Mouse (Mus musculus): ENCODE results near the gene Gpr137b. TPM values are rescaled to one million over a fixed set of nuclear protein-coding genes. Genes with fewer than 3 reads are reported as not detected.
A peak's percentile ranks its signal among the peaks of the same experiment; 100 is the strongest.
"Not testable (repeated sequence)": the region's sequence is repeated elsewhere in the genome, so short reads cannot be mapped to it uniquely, and the experiment has no call there.

The Gpr137b gene
- 27.5 and 28.5 TPM in 2 replicates for polyA plus RNA-seq (2014; fragmentation: Nextera tagmentation; extraction: Ambion mirVana)

DNA sequence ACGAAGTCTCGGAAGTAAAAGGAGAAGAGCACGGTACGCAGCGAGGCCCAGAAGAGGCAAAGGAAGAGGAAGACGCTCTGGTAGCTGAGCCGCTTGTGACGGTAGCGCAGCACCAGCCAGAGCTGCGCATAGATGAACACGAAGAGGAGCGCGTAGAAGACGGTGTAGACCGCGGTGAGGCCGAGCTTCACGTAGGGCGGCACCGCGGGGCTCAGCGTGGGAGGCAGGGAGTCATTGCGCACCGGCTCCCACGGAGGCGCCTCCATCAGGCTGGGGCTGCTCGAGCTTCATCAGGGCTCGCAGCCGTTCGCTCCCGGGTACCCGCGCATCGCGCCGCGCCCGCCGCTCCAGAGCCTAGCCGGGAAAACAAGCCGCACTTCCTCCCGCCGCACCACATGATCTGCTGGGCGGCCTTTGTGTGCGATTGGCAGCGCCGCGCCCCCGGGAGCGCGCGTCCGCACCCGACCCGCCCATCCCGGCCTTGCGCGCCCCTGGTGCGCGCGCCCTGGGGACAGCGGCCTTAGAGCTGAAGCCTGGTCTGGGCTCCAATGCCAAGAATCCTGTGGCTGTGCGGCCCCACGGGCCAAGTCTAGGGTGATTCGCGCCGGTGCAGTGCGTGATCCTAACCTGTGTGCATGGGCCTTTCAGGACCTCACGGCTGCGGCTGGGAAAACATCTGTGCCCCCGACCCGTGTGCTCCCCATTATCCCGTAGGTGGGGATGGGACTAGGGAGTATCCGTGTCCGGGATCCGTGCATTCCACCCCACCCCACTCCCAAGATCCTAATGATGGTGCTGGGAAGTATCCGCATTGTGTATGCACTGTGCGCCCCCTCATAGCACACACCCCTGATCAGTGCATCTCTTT lies at the start of gene Gpr137b:
Gpr137b (minus strand) TSS at position 787 of the 868 bp plus-strand sequence.
- H3K4me1 ChIP-seq (ENCODE audit: control insufficient read depth, insufficient read depth, low read length); H3K36me3 ChIP-seq (ENCODE audit: control insufficient read depth, insufficient read depth, low read length); H3K9me3 ChIP-seq (ENCODE audit: control insufficient read depth, low read length); H3K27me3 ChIP-seq (ENCODE audit: control insufficient read depth, insufficient read depth, low read length): not testable (repeated sequence)
- ATAC-seq (ENCODE audit: low FRiP score, low TSS enrichment) (peak; percentile 90), DNase-seq (peak; percentile 77)
- Histone ChIP-seq H3K4me3 (replicated peaks; ENCODE audit: low read depth, low read length) (peak within 1 kb of the TSS; percentile 39), H3K9ac (replicated peaks; ENCODE audit: low read length) (peak within 1 kb of the TSS; percentile 51; the same call in 1 of the 2 replicates), H3K27ac (replicated peaks; ENCODE audit: low read depth, low read length) (peak within 1 kb of the TSS; percentile 70; the same call in 1 of the 2 replicates), H3K4me2 (ENCODE audit: low read length) (peak within 1 kb of the TSS; percentile 49)
- under 1% methylated on average over 52 of the region's 78 CpGs for WGBS

GRCm38 (mm10) chr13:13438112-13438953 lies 44.5 kb upstream of the Gpr137b start:
- not testable (repeated sequence) for H3K9me3 ChIP-seq (ENCODE audit: control insufficient read depth, low read length); H3K4me1 ChIP-seq (ENCODE audit: control insufficient read depth, insufficient read depth, low read length); DNase-seq; H3K4me2 ChIP-seq (ENCODE audit: low read length); H3K27me3 ChIP-seq (ENCODE audit: control insufficient read depth, insufficient read depth, low read length); H3K36me3 ChIP-seq (ENCODE audit: control insufficient read depth, insufficient read depth, low read length); H3K9ac ChIP-seq (replicated peaks; ENCODE audit: low read length); H3K27ac ChIP-seq (replicated peaks; ENCODE audit: low read depth, low read length); H3K4me3 ChIP-seq (replicated peaks; ENCODE audit: low read depth, low read length)
- peak; percentile 5; the same call in 1 of the 2 replicates for ATAC-seq (ENCODE audit: low FRiP score, low TSS enrichment)
- 8% methylated on average over 13 of the region's 28 CpGs for WGBS

DNA sequence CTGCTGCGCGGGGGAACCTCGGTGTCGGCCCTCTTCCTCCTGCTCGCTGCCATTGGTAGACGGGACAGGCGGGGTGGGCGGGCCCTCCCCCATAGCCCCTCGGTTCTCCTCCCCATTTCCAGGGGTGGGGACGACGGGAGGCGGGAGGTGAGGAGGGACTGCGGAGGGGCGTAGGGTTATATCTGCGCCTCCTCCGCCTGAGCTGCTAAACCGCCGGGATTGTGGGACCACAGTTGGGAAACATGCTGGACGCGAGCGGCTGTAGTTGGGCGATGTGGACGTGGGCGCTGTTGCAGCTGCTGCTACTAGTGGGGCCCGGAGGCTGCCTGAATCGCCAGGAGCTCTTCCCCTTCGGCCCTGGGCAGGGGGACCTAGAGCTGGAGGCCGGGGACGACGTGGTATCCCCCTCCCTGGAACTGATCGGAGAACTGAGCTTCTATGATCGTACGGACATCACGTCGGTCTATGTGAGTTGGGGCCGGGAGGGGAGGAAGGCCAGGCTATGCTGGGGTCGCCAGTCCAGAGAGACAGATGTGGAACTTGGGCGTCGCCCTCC lies 43.7 kb upstream of the Gpr137b start, which contains the start of gene Nid1:
Nid1 (plus strand) TSS at position 92 of the 556 bp plus-strand sequence.
- Histone ChIP-seq H3K4me3 (replicated peaks; ENCODE audit: low read depth, low read length) (0 out of 2 replicates have a peak within 1 kb of the TSS, but pooled peaks have one; percentile 18), H3K4me2 (ENCODE audit: low read length) (peak within 1 kb of the TSS; percentile 37)
- not testable (repeated sequence) for H3K27me3 ChIP-seq (ENCODE audit: control insufficient read depth, insufficient read depth, low read length); H3K9me3 ChIP-seq (ENCODE audit: control insufficient read depth, low read length); DNase-seq; H3K27ac ChIP-seq (replicated peaks; ENCODE audit: low read depth, low read length); H3K36me3 ChIP-seq (ENCODE audit: control insufficient read depth, insufficient read depth, low read length); H3K4me1 ChIP-seq (ENCODE audit: control insufficient read depth, insufficient read depth, low read length); H3K9ac ChIP-seq (replicated peaks; ENCODE audit: low read length)
- 2% methylated on average over 21 of the region's 39 CpGs for WGBS
- peak; percentile 36 for ATAC-seq (ENCODE audit: low FRiP score, low TSS enrichment)

DNA sequence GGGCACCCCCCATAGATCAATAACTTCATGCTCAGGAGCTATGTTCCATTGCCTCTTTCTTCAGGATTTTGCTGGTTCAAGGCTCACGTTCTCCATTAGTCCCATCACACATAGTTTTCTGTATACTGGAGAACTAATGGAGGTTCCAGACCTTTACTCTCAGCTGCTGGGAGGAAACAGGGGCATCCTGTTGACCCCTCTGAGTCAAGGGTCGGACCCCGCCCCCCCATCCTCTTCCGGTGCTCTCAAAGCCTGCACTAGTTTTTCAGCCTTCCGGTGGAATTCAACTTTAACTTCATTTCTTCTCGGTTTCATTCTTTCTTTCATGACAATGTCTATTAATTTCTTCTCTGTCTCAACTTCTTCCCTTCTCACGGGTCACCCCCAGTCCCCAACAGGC lies 42.3 kb upstream of the Gpr137b start:
- H3K36me3 ChIP-seq (ENCODE audit: control insufficient read depth, insufficient read depth, low read length); DNase-seq; H3K4me3 ChIP-seq (replicated peaks; ENCODE audit: low read depth, low read length); ATAC-seq (ENCODE audit: low FRiP score, low TSS enrichment); H3K4me1 ChIP-seq (ENCODE audit: control insufficient read depth, insufficient read depth, low read length); H3K9ac ChIP-seq (replicated peaks; ENCODE audit: low read length); H3K9me3 ChIP-seq (ENCODE audit: control insufficient read depth, low read length); H3K27ac ChIP-seq (replicated peaks; ENCODE audit: low read depth, low read length); H3K27me3 ChIP-seq (ENCODE audit: control insufficient read depth, insufficient read depth, low read length); H3K4me2 ChIP-seq (ENCODE audit: low read length): not testable (repeated sequence)
- WGBS = 94% methylated on average over 3 of the region's 7 CpGs

DNA sequence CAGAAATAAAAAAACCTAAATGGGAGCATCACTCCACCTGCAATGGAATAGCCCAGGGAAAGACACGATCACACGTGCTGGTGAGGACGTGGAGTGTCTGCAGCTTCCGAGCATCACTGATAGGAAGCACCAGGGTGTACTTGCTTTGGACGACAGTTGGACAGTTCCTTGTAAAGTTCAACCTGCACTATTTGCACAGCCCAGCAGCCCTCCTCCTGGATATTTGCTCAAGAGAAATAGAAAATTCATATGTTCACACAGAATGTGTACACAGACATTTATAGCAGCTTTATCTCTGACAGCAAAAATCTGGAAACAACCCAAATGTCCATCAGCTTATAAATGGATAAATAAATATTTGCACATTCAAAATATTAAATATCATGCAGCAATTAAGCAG lies 29.5 kb upstream of the Gpr137b start:
- ATAC-seq (ENCODE audit: low FRiP score, low TSS enrichment); H3K27me3 ChIP-seq (ENCODE audit: control insufficient read depth, insufficient read depth, low read length); H3K9ac ChIP-seq (replicated peaks; ENCODE audit: low read length); H3K4me3 ChIP-seq (replicated peaks; ENCODE audit: low read depth, low read length); DNase-seq; H3K4me2 ChIP-seq (ENCODE audit: low read length); H3K36me3 ChIP-seq (ENCODE audit: control insufficient read depth, insufficient read depth, low read length); H3K9me3 ChIP-seq (ENCODE audit: control insufficient read depth, low read length); H3K27ac ChIP-seq (replicated peaks; ENCODE audit: low read depth, low read length); H3K4me1 ChIP-seq (ENCODE audit: control insufficient read depth, insufficient read depth, low read length): not testable (repeated sequence)
- 73% methylated on average over 2 of the region's 5 CpGs for WGBS

- H3K4me3 ChIP-seq (replicated peaks; ENCODE audit: low read depth, low read length); H3K9ac ChIP-seq (replicated peaks; ENCODE audit: low read length); DNase-seq; H3K4me1 ChIP-seq (ENCODE audit: control insufficient read depth, insufficient read depth, low read length); H3K9me3 ChIP-seq (ENCODE audit: control insufficient read depth, low read length); H3K4me2 ChIP-seq (ENCODE audit: low read length); ATAC-seq (ENCODE audit: low FRiP score, low TSS enrichment); H3K27ac ChIP-seq (replicated peaks; ENCODE audit: low read depth, low read length); H3K36me3 ChIP-seq (ENCODE audit: control insufficient read depth, insufficient read depth, low read length); H3K27me3 ChIP-seq (ENCODE audit: control insufficient read depth, insufficient read depth, low read length): not testable (repeated sequence)
- WGBS = 94% methylated on average over 6 of the region's 12 CpGs
These were observed 25.0 kb upstream of the Gpr137b start for GRCm38 (mm10) chr13:13418859-13419258.

GRCm38 (mm10) chr13:13416007-13416337 lies 22.2 kb upstream of the Gpr137b start:
- ATAC-seq (ENCODE audit: low FRiP score, low TSS enrichment) = 0 out of 2 replicates have a peak, but pooled peaks have one; percentile 50
- H3K4me1 ChIP-seq (ENCODE audit: control insufficient read depth, insufficient read depth, low read length); H3K9ac ChIP-seq (replicated peaks; ENCODE audit: low read length); H3K36me3 ChIP-seq (ENCODE audit: control insufficient read depth, insufficient read depth, low read length); H3K4me3 ChIP-seq (replicated peaks; ENCODE audit: low read depth, low read length); DNase-seq; H3K27me3 ChIP-seq (ENCODE audit: control insufficient read depth, insufficient read depth, low read length); H3K27ac ChIP-seq (replicated peaks; ENCODE audit: low read depth, low read length); H3K9me3 ChIP-seq (ENCODE audit: control insufficient read depth, low read length); H3K4me2 ChIP-seq (ENCODE audit: low read length): not testable (repeated sequence)
- WGBS = 84% methylated on average over 2 of the region's 4 CpGs

- not testable (repeated sequence) for H3K27me3 ChIP-seq (ENCODE audit: control insufficient read depth, insufficient read depth, low read length)
These were observed 21.5 kb upstream of the Gpr137b start for GRCm38 (mm10) chr13:13415120-13416006.

More at GRCm38 (mm10) chr13:13415120-13416006, 21.5 kb upstream of the Gpr137b start:
- H3K4me2 ChIP-seq (ENCODE audit: low read length); H3K9ac ChIP-seq (replicated peaks; ENCODE audit: low read length); H3K4me1 ChIP-seq (ENCODE audit: control insufficient read depth, insufficient read depth, low read length); H3K4me3 ChIP-seq (replicated peaks; ENCODE audit: low read depth, low read length); H3K36me3 ChIP-seq (ENCODE audit: control insufficient read depth, insufficient read depth, low read length); H3K9me3 ChIP-seq (ENCODE audit: control insufficient read depth, low read length); H3K27ac ChIP-seq (replicated peaks; ENCODE audit: low read depth, low read length): not testable (repeated sequence)
- WGBS = 44% methylated on average over 22 of the region's 23 CpGs
- DNase-seq (peak; percentile 82), ATAC-seq (ENCODE audit: low FRiP score, low TSS enrichment) (peak; percentile 62; the same call in 1 of the 2 replicates)

Data from midbrain, embryonic 14.5 days (tissue).